Mouse (Mus musculus): Measurements from ENCODE around the gene Cd40. TPM values are rescaled to one million over a fixed set of nuclear protein-coding genes. Genes with fewer than 3 reads are reported as not detected.
A peak's percentile ranks its signal among the peaks of the same experiment; 100 is the strongest.

Cd40 gene
- total RNA-seq, 2 experiments from 2014 or later: 0.84 to 0.92 TPM

DNA sequence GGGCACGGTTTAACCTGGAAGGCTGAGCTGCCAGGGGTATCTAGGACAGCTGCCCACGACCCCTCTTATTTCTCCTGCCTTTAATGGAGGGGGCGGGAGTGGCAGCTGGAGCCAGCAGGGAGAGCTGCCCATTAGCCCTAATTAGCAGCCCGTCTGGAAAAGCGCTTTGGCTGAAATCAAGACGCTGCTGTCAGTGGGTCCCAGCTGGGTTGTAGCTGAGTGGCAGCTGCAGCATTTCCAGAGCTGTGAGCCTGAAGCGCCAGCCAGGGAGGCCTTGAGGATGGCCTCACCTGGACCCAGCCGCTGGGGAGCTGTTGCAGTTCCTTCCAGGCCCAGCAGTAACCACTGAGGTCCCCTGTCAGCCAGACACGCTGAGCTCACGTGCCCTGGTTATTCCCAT, 40.9 kb downstream of the Cd40 start:
- no peak for ATAC-seq (replicated peaks; ENCODE audit: poor library complexity)

GRCm38 (mm10) chr2:165098861-165099260, 43.4 kb downstream of the Cd40 start:
- no peak for ATAC-seq (replicated peaks; ENCODE audit: poor library complexity)

DNA sequence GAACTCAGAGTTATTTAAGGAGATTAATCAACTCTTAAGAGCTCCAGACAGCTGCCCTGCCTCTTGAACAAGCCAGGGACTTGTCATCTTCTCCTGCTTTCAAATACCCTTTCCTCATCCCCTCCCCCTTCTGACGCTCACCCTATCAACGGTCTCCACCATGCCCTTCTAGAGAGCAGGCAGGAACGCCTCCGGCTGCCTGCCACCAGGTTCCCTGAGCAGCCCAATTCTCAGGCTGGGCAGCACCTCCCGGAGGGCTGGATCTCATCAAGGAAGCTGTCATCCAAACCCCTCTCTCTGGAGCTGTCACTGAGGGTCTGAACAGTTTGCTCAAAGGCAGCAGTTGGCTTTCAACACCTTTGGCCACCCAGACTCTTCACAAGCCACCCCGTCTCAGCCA, 45.3 kb downstream of the Cd40 start:
- no peak for ATAC-seq (replicated peaks; ENCODE audit: poor library complexity)

DNA sequence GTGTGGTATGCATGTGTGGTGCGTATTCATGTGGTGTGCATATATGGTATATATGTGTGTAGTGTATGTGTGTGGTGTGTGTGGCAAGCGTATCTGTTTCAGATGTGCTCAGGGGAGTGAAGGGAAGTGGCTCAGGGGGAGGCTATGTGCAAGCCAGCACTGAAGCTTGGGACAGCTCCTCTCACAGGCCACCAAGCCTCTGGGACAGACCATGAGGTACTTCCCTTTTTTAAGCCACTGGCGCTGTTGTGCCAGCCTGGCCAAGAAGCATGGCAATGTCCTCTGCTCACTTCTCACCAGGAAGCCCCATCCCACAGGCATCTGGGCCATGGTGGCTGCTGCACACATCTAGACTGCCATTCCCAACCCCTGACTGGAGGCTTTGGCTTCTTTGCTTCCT, 47.5 kb downstream of the Cd40 start:
- peak; percentile 89 for ATAC-seq (replicated peaks; ENCODE audit: poor library complexity)

GRCm38 (mm10) chr2:165105513-165106079, 50.2 kb downstream of the Cd40 start:
- ATAC-seq (replicated peaks; ENCODE audit: poor library complexity): no peak

DNA sequence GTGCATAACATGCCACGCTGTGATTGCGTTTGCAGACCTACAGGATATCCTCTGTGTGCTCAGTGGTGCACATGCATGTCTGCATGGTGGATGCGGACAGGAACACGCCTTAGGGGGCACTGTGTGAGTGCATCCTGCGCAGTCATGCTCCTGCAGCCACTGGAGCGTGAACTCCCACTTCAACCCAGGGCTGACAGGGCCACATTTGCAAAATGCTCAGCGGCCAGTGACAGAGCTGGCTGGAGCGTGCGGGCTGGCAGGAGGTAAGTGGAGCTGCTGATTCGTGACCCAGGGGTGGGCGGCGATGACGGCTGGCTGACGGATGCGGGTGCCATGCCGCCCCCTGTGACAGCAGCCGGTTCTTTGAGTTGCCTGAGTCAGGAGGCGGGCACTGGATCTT, 51.2 kb downstream of the Cd40 start:
- no peak for ATAC-seq (replicated peaks; ENCODE audit: poor library complexity)

DNA sequence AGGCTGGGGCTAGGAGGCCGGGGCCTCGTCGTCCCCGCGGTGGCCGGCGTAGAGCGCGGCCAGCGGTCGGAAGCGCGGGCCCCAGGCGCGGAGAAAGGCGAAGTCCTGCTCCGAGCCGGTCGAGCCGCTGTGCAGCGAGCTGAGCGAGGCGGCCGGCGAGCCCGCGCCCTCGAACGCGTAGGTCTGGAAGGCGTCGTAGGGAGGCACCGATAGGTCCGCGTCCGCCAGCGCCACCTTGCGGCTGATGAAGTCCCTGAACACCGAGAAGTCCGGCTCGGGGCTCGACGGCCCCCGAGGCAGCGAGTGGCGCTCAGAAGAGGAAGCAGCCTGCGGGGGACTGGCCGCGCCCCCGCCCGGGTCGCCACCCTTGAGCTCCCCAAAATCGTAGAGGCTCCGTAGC, 56.7 kb downstream of the Cd40 start:
- peak; percentile 94 for ATAC-seq (replicated peaks; ENCODE audit: poor library complexity)

DNA sequence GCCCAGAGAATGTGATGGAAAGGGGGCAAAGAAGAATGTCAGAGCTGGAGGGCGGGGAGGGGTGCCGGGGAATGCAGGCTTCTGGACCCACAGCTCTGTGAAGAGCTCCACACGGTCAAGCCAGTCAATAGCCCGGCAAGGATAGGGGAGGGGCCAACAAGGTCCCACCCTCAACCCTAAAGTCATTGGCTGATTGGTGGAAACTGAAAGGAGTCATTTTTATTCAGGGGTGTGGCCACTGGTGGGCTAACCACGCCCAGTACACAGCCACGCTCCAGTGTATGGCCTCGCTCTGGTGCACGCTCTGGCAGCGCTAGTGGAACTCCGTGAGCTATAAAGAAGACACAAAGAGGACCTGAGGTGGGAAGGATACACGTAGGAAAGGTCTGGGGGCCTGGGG, 58.3 kb downstream of the Cd40 start:
- peak; percentile 59 for ATAC-seq (replicated peaks; ENCODE audit: poor library complexity)

DNA sequence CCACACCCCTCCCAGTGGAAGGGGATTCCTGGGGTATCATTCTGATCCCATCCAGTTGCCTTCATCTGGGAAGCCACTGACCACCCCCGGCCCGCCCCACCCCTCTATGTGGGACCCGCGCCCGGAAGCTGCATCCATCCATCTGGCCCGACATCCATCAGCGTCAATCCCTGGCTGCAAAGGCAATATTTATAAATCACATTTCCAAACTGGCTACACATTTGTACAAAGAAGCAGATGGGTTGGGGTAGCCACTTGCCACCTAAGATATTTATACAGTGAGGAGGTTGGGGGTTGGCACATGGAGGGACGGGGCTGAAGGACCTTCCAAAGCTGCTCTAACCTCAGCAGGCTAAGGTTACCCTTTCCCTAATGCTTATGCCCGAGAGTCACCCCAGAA, 65.3 kb downstream of the Cd40 start:
- ATAC-seq (replicated peaks; ENCODE audit: poor library complexity): no peak

DNA sequence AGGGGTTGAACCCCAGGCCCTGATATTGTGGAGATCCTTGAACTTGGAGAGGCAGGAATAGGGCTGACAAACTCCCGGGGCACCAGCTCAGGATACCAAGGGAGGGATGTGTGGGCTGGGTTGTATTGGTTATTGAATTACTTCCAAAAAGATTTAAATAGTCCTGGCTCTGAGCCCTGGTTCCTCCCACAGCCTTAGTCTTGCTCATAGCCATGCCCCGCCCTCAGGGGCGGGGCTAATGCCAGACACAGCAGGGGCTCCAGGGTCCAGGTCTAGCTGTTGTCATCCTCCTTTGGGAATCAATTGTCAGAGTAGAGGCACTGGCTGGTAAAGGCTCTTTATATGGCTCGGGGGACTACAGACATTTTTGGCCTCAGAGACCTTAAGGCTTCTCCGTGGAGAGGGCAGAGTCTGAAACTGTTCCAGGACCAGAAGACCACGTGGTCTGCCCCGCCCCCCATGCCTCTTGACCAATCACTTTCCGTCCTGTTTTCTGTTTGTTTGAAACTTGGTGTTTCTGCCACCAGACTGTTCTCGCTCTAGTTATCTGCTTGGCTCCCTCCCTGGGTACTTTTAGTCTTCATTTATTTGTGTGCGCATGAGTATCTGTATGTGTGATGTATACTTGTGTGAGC, 65.9 kb downstream of the Cd40 start:
- ATAC-seq (replicated peaks; ENCODE audit: poor library complexity): no peak

Other genes with a start within 250 kb of the Cd40 start
- gene Zswim1, start 232.9 kb upstream of the Cd40 start, total RNA-seq (2015): 6.3 and 9.0 TPM in 2 replicates
- gene Zswim1, start 232.9 kb upstream of the Cd40 start, total RNA-seq (2017): 3.1 and 4.4 TPM in 2 replicates
- gene Spata25, start 227.1 kb upstream of the Cd40 start, total RNA-seq (2015): not detected in 2 replicates
- not detected in 2 replicates for gene Spata25, start 227.1 kb upstream of the Cd40 start, total RNA-seq (2017)
- 69.5 and 69.8 TPM in 2 replicates for gene Ctsa, start 222.8 kb upstream of the Cd40 start, total RNA-seq (2015)
- gene Ctsa, start 222.8 kb upstream of the Cd40 start, total RNA-seq (2017): 71.5 and 77.0 TPM in 2 replicates
- gene Neurl2, start 222.2 kb upstream of the Cd40 start, total RNA-seq (2015): 3.4 and 4.3 TPM in 2 replicates
- gene Neurl2, start 222.2 kb upstream of the Cd40 start, total RNA-seq (2017): 0.57 and 1.9 TPM in 2 replicates
- 0.10 TPM in 1 of 2 replicates, not detected in the other for gene Pltp, start 197.9 kb upstream of the Cd40 start, total RNA-seq (2015)
- gene Pltp, start 197.9 kb upstream of the Cd40 start, total RNA-seq (2017): not detected in 2 replicates
- 34.1 and 36.3 TPM in 2 replicates for gene Pcif1, start 176.3 kb upstream of the Cd40 start, total RNA-seq (2015)
- gene Pcif1, start 176.3 kb upstream of the Cd40 start, total RNA-seq (2017): 21.7 and 40.4 TPM in 2 replicates
- gene Zfp335, start 143.9 kb upstream of the Cd40 start, total RNA-seq (2015): 10.4 and 11.3 TPM in 2 replicates
- 6.8 and 8.2 TPM in 2 replicates for gene Zfp335, start 143.9 kb upstream of the Cd40 start, total RNA-seq (2017)
- gene Mmp9, start 114.8 kb upstream of the Cd40 start, total RNA-seq (2015): 11.2 and 14.2 TPM in 2 replicates
- 5.7 and 11.8 TPM in 2 replicates for gene Mmp9, start 114.8 kb upstream of the Cd40 start, total RNA-seq (2017)
- gene Slc12a5, start 94.8 kb upstream of the Cd40 start, total RNA-seq (2015): 0.15 and 0.27 TPM in 2 replicates
- gene Slc12a5, start 94.8 kb upstream of the Cd40 start, total RNA-seq (2017): 0.51 and 0.96 TPM in 2 replicates
- gene Ncoa5, start 20.8 kb upstream of the Cd40 start, total RNA-seq (2015): 17.0 and 19.8 TPM in 2 replicates
- gene Ncoa5, start 20.8 kb upstream of the Cd40 start, total RNA-seq (2017): 31.2 and 40.9 TPM in 2 replicates
- gene 1700025C18Rik, start 35.1 kb downstream of the Cd40 start, total RNA-seq (2015): not detected in 2 replicates
- not detected in 2 replicates for gene 1700025C18Rik, start 35.1 kb downstream of the Cd40 start, total RNA-seq (2017)
- not detected in 2 replicates for gene Cdh22, start 179.2 kb downstream of the Cd40 start, total RNA-seq (2015)
- gene Cdh22, start 179.2 kb downstream of the Cd40 start, total RNA-seq (2017): not detected in 2 replicates
- gene Slc35c2, start 232.2 kb downstream of the Cd40 start, total RNA-seq (2015): 45.9 and 57.3 TPM in 2 replicates
- gene Slc35c2, start 232.2 kb downstream of the Cd40 start, total RNA-seq (2017): 64.5 and 76.7 TPM in 2 replicates